Mouse (Mus musculus) layer of hippocampus, postnatal 36 days (tissue): ENCODE measurements at regions not wholly inside any gene's neighbourhood (a gene's known extent, or its start where the extent isn't known, plus 50 kb on each side); places are given as distances from the start of the nearest gene placed in this dataset.

Experiments used
- DNase-seq, 2 experiments: peaks; one replicate each; pipeline ENCODE4 v3.0.0; 2022

GRCm38 (mm10) chr8:103438995-103439717 lies 653.7 kb upstream of the Cdh11 start:
- no peak for DNase-seq

GRCm38 (mm10) chr8:103441163-103441562 lies 655.7 kb upstream of the Cdh11 start:
- DNase-seq, result no peak

- DNase-seq, result no peak
These were observed 657.1 kb upstream of the Cdh11 start for GRCm38 (mm10) chr8:103442420-103443125.

GRCm38 (mm10) chr8:103444577-103444976 lies 656.8 kb upstream of the Cdh5 start:
- no peak for DNase-seq

- DNase-seq, result no peak
These were observed 656.0 kb upstream of the Cdh5 start for GRCm38 (mm10) chr8:103445378-103445777.

GRCm38 (mm10) chr8:103447916-103448315 lies 653.5 kb upstream of the Cdh5 start:
- no peak for DNase-seq

GRCm38 (mm10) chr8:103451381-103452018 lies 649.9 kb upstream of the Cdh5 start:
- no peak for DNase-seq

- DNase-seq, result peak in 1 of 2 experiments; percentile 29
These were observed 644.2 kb upstream of the Cdh5 start for GRCm38 (mm10) chr8:103457176-103457575.

GRCm38 (mm10) chr8:103463557-103463956 lies 637.9 kb upstream of the Cdh5 start:
- DNase-seq, result no peak

- no peak for DNase-seq
These were observed 636.6 kb upstream of the Cdh5 start for GRCm38 (mm10) chr8:103464777-103465353.

- no peak for DNase-seq
These were observed 633.8 kb upstream of the Cdh5 start for GRCm38 (mm10) chr8:103467536-103468160.

GRCm38 (mm10) chr8:103469049-103469448 lies 632.4 kb upstream of the Cdh5 start:
- no peak for DNase-seq

- DNase-seq, result no peak
These were observed 631.1 kb upstream of the Cdh5 start for GRCm38 (mm10) chr8:103470316-103470715.

- peak in 1 of 2 experiments; percentile 11 for DNase-seq
These were observed 625.3 kb upstream of the Cdh5 start for GRCm38 (mm10) chr8:103475816-103476797.

- no peak for DNase-seq
These were observed 619.2 kb upstream of the Cdh5 start for GRCm38 (mm10) chr8:103482033-103482720.

GRCm38 (mm10) chr8:103485441-103485840 lies 616.0 kb upstream of the Cdh5 start:
- no peak for DNase-seq

GRCm38 (mm10) chr8:103489411-103489810 lies 612.0 kb upstream of the Cdh5 start:
- no peak for DNase-seq

- DNase-seq, result no peak
These were observed 608.4 kb upstream of the Cdh5 start for GRCm38 (mm10) chr8:103492914-103493517.

- DNase-seq, result no peak
These were observed 607.4 kb upstream of the Cdh5 start for GRCm38 (mm10) chr8:103493932-103494493.

GRCm38 (mm10) chr8:103494670-103495069 lies 606.8 kb upstream of the Cdh5 start:
- no peak for DNase-seq
